Mouse (Mus musculus): Measurements from ENCODE around the gene Gm10277.

Gene Gm10277

GRCm38 (mm10) chr11:77787707-77788106 lies at the start of gene Gm10277:
Gene Gm10277, minus strand, starts transcription at chr11:77787747.
- no peak for DNase-seq (ENCODE audit: low read depth)

DNA sequence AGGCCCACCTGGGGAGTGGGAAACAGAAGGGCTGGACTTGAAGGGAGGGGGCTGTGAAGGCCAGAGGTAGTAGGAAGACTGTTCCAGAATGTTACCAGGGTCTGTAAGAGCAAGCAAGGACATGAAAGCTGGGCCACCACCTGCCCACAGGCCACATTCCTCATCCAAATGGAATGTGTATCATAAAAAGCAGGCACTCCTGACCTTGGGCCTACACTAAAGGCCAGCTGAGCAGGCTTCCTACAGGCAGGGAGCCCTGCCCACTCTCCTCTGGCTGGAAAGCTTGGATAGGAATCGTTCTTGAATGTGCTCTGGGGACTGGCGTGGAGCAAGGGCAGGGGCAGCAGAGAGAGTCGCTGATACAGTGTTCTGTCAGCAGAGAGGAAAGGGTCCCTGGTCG lies 49.2 kb upstream of the Gm10277 start:
- DNase-seq (ENCODE audit: low read depth), result no peak

DNA sequence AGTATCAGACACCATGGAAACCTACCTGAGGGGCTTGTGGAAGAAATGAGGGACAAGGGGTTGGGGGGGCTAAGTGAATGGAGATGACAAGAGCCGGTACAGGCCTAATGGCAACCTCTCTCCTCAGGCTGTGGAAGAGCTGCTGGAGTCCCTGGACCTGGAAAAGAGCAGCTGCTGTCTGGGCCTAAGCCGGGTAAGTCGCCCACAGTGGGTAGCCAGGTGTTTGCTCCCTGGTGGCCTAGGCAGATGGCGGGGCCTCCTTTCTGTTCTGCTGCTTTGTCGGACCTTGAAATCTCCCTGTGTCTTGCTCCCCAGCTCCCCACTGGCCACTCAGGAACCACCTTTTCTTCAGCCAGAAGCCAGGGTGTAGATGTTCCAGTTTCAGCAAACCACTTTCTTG lies 48.7 kb upstream of the Gm10277 start:
- DNase-seq (ENCODE audit: low read depth), result no peak

- DNase-seq (ENCODE audit: low read depth), result no peak
These were observed 47.6 kb upstream of the Gm10277 start for GRCm38 (mm10) chr11:77835109-77835508.

GRCm38 (mm10) chr11:77832541-77832940 lies 45.0 kb upstream of the Gm10277 start:
- DNase-seq (ENCODE audit: low read depth), result no peak

GRCm38 (mm10) chr11:77830875-77831274 lies 43.3 kb upstream of the Gm10277 start:
- DNase-seq (ENCODE audit: low read depth), result no peak

DNA sequence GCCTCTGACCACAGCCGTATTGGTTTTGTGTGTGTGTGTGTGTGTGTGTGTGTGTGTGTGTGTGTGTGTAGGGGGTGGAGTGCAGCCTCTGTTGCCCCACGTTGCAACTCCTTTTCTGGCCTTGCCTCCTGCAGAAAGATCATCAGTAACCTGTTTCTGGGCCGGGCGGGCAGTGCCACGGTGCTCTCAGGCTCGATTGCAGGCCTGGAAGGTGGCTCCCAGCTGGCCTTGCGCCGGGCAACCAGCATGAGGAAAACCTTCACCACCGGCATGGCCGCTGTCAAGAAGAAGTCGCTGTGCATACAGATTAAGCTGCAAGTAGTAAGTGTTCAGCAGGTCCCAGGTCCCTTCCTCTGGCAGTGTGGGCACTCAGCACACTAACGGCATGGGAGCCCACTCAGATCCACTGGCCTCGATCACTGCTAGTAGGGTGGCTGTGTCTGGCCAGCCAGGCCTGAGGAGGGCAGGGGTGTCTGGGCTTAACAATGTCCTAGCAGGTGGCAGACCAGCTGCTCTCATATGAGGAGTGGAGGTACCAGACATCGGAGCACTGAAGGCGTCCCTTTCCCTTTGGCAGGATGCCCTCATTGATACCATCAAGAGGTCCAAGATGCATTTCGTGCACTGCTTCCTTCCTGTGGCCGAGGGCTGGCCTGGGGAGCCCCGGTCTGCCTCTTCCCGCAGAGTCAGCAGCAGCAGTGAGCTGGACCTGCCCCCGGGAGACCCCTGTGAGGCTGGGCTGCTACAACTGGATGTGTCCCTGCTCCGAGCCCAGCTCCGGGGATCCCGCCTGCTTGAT lies 41.7 kb upstream of the Gm10277 start:
- DNase-seq (ENCODE audit: low read depth), result no peak

DNA sequence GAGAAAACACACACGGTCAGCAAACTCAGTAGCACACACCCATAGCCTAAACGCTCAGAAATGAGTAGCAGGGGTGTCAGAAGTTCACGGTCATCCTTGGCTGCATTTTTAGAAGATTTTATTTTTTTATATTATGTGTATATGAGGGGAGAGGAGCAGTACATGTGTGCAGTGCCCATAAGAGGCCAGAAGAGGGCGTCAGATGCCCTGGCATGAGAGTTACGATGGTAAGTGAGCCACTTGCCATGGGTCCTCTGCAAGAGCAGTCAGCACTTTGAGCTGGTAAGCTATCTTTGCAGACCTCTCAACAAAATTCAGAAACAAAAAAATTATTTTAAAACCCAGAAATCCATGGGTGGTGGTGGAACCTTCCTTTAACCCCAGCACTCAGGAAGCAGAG lies 40.6 kb upstream of the Gm10277 start:
- no peak for DNase-seq (ENCODE audit: low read depth)

GRCm38 (mm10) chr11:77827241-77827995 lies 39.9 kb upstream of the Gm10277 start:
- peak; percentile 86 for DNase-seq (ENCODE audit: low read depth)

GRCm38 (mm10) chr11:77826311-77826710 lies 38.8 kb upstream of the Gm10277 start:
- DNase-seq (ENCODE audit: low read depth), result no peak

DNA sequence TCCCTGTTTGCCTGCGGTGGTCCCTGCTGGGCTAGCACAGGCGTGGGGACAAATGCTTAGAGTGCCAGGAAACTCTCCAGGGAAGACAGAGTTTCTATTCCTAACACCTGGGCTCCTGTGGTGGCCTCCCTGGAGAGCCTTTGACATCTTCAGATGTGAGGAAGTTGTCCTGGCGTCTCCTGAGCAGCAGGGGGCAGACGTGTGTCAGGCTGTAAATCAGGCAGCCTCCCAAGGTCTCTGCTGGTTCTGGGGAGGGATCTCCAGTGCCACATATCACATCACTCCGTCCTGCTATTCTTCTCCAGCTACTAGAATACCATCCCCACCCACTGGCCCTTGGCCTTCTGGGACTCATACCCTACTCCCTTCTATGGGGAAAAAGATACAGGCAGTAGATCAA lies 38.3 kb upstream of the Gm10277 start:
- peak; percentile 70 for DNase-seq (ENCODE audit: low read depth)

GRCm38 (mm10) chr11:77822781-77823180 lies 35.2 kb upstream of the Gm10277 start:
- DNase-seq (ENCODE audit: low read depth), result peak; percentile 79

GRCm38 (mm10) chr11:77821648-77822047 lies 34.1 kb upstream of the Gm10277 start:
- DNase-seq (ENCODE audit: low read depth), result peak; percentile 70

- DNase-seq (ENCODE audit: low read depth), result peak; percentile 81
These were observed 28.5 kb upstream of the Gm10277 start for GRCm38 (mm10) chr11:77816003-77816402.

DNA sequence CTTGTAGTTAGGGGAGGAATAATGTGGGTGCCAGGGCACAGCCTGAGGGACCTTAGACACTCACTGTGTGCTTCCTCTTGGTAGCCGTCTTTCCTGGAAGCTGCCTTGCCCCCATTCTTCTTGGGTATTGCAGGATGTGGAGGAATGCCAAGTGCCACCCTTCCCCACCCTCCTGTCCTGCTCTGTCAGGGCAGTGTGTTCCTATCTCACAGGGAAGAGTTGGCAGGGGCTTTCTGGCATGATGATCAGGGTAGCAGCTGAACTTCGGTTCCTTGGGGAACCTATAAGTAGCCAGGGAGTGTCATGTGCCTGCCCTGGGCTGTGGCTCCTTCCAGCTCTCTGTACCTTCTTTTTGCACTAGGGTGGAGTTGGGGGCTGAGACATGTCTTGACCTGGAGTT lies 26.4 kb upstream of the Gm10277 start:
- DNase-seq (ENCODE audit: low read depth), result no peak

- no peak for DNase-seq (ENCODE audit: low read depth)
These were observed 22.5 kb upstream of the Gm10277 start for GRCm38 (mm10) chr11:77810018-77810417.

DNA sequence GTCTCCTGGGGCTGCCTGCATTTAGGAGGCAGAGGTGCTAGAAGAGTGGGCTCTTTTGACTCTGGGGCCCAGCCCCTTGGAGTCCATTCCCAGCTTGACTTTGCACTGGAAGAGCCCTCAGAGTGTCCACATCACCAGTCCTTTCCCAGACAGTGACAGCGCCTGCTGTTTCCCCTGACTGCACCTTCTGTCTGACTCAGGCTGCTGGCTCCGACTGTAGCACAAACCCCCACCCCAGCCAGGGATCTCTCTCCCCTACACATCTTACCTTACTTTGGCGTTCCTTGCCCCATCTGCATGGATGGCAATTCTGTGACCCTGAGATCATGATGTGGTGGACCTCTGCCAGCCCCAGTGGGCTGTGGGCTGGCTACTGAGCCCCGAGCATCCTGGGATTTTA lies 21.7 kb upstream of the Gm10277 start:
- DNase-seq (ENCODE audit: low read depth), result no peak

- DNase-seq (ENCODE audit: low read depth), result peak; percentile 50
These were observed 20.5 kb upstream of the Gm10277 start for GRCm38 (mm10) chr11:77808051-77808465.

GRCm38 (mm10) chr11:77806855-77807254 lies 19.3 kb upstream of the Gm10277 start:
- no peak for DNase-seq (ENCODE audit: low read depth)

GRCm38 (mm10) chr11:77806218-77806617 lies 18.7 kb upstream of the Gm10277 start:
- peak; percentile 35 for DNase-seq (ENCODE audit: low read depth)

DNA sequence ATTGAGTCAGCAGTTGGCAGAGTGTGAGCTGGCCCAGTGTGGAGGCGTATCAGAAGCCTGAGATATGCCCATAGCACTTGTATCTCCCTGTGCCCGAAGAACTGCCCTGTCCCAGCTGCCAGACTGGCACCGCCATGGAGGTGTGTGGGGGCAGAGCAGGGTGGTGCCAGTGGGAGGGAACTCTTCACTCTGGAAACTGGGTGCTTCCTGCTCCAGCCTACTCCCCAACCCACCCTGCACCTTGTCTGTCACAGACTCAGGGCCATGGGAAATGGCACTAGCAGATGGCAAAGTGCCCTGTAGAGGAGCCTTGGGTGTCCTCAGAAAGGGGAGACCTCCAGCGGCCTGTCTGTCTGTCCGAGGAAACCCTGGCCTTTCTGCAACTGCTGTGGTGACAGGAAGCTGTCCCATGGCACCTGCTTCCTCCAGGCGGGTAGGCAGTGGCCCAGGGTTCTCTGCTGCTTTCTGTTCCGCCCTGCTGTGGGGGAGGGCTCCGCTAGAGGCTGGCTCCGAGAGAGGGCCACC lies 14.9 kb upstream of the Gm10277 start:
- DNase-seq (ENCODE audit: low read depth), result no peak

- peak; percentile 69 for DNase-seq (ENCODE audit: low read depth)
These were observed 13.5 kb upstream of the Gm10277 start for GRCm38 (mm10) chr11:77800869-77801701.

All from NIH3T3 (cell line).